Mouse (Mus musculus) R1 (cell line): Measurements from ENCODE around the gene Cacna2d3.
A peak's percentile ranks its signal among the peaks of the same experiment; 100 is the strongest.

Experiments used
- DNase-seq: peaks from one replicate; pipeline ENCODE4 v3.0.0-alpha.2; 2018; ENCODE audit warnings: low read depth, low spot score

Gene Cacna2d3

GRCm38 (mm10) chr14:29721488-29722385 is at the start of gene Cacna2d3:
Gene Cacna2d3 (minus strand): TSS chr14:29721864.
- peak; percentile 57 for DNase-seq

DNA sequence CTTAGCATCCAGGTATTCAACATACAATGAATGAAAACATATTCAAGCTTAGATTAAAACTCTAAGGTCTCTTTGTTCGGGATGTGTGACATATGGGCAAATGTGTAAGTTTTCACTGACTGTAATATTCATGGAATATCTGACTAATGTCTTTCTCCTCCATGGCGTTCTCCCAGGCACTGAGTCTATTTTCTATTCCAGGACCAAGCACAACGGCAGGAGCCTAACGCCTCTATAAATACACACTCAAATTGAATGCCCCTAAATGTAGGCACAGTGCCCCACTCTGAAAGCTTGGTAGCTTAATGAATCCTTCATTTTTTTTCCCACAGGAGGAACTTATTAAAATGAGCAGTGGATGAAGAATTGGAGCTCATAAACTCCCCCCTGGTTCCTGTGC is 47.8 kb upstream of the Cacna2d3 start:
- DNase-seq = no peak

DNA sequence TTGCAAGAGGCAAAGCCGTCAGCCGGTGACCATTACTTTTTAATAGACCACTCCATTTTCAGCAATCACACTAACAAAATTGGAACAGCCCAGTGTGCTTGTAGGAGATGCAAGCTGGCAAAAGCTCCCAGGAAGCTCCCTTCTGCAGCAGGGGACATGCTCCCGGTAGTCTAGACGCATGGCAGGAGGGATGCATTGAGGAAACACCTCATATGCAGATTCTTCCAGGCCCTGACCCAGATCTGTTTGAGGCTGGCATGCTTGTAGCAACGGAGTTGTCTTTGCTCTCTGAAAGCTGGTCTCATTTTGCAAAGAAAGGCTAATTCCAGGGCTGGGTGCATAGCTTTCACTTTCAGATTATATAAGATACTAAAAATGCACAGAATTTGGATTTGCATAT is 31.2 kb upstream of the Cacna2d3 start:
- DNase-seq = no peak

DNA sequence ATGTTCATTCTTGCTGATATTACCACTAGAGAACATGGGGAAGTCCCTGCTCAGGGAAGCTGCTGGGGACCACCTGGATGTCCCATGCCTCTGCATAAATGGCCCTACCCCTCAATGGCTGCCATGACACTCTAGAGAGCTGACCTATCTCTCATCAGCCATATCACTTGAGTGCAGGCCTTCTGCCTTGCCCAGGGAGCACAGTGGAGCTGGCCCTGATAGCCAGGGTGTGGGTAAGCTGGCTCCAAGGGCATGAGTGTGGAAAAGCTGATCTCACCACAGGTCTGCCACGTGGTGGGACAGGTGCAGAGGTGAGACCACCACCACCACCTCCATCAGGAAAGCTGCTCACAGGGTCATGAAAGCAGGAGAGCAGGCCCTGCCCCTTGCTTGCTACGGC is 17.1 kb upstream of the Cacna2d3 start:
- no peak for DNase-seq

DNA sequence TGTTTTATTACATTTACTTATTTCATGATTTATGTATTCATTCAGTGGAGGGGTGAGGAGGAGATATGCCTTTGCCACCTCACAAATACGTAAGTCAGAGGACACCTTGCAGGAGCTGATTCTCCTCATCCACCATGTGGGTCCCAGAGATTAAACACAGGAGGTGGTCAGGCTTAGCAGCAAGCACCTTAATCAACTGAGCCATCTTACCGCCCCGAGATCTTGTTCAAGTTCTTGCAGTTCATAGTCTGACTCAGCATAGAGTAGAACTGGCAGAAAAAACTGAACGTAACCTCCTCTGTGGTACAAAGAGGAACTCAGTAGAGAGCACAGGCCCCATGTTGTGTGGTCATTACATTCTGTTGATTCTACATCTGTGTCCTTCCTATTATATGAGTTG is 8.6 kb upstream of the Cacna2d3 start:
- no peak for DNase-seq

DNA sequence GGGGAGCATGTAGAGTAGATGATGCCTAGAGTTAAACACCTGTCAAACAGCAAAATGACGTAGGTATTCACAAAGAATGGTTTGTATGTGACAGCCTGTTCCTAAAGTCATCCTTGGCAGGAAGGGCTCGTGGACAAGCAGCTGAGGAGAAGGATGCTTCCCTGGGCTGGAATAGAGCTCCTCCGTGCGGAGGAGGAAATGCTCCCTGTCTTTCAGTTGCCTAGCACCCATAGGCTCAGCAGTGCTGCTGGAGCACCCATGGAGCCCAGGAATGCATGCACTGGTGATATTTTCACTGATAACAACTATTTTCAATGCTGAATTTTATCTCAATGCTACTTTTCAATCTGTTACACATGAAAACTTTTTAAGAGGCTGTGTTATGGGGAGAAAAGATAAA is 7.3 kb upstream of the Cacna2d3 start:
- no peak for DNase-seq

- DNase-seq = no peak
Observed at GRCm38 (mm10) chr14:29727596-29727995, 5.9 kb upstream of the Cacna2d3 start.

- DNase-seq = no peak
Observed at GRCm38 (mm10) chr14:29723267-29723666, 1.6 kb upstream of the Cacna2d3 start.

DNA sequence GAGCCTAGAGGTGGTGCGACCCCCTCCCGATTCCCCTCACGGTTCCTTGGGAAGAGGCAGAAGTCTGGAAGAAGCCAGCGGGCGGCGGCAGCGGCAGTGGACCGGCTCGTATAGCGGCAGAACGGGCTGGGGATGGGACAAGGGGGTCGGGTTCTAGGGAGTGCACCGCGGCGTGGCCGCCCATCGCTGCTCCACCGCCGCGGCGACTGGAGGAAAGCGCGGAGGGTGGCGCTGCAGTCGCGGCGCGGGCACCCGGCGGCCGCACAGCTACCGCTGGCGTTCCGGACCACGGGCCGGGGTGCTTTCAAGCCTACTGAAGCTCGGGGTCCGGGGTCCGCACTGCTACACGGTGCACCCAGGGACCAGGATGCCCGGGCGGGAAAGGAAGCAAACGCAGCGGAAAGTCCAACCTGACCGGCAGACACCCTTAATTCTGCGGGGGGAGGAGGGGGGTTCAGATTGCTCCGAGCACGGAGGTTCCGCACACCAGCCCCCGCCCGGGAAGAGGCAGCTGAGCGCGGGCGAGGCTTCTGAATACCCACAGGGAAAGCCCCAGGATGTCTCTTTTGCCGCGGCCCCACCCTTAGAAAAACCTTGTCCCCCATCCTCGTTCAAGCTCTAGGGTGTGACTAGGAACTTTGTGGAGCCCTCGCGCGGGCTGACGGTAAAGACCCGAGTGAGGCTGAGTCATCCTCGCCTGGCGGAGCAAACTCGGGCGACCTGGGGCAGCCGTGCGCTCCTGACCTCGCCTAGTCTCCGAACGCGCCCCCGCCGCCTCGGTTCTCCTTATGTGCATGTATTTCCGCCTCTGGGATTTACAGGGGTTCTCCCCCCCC is 940 bp upstream of the Cacna2d3 start:
- DNase-seq = peak; percentile 73

DNA sequence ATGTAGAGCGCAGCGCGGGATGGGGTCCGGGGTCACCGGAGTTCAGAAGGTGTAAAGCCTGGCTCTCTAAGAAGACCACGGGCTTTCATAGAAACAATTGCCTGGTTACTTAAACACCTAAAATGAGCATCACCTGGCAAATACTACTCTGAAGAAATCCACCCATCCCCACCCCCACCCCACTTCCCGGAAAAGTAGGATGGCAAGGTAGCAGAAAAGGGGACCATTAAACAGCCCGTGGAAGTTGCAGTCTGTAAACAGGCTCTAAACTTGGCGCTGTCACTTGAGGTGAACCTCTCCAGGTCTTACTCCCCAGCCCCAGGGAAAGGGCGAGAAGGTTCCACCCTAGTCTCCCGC is 555 bp downstream of the Cacna2d3 start:
- DNase-seq = no peak

DNA sequence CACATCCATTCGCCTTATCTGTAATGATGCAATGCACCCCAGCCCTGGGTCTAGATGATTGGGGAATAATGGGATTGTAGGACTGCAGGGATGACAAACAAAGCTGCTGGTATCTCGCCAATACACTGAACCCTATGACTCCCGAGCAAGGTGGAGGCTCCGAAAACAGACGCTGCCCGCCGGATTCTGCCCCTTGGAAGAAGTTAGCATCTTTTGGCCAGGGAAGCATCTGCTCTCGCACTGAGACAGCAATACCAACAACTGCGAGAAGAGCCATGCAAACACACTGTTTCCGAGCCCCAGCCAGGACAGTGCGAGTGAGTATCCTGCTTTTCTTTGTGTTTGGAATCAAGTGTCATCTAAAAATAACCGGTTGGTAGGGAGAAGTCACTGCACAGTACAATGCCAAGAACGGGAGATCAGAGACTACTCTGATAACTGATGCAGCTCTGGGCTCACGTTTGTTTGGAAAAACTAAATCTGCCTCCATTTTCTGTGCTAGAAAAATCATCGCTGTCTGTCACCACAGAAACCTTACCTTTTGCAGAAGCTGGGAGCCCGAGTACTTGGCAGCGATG is 1.2 kb downstream of the Cacna2d3 start:
- DNase-seq = no peak

- no peak for DNase-seq
Observed at GRCm38 (mm10) chr14:29712621-29713020, 9.0 kb downstream of the Cacna2d3 start.

DNA sequence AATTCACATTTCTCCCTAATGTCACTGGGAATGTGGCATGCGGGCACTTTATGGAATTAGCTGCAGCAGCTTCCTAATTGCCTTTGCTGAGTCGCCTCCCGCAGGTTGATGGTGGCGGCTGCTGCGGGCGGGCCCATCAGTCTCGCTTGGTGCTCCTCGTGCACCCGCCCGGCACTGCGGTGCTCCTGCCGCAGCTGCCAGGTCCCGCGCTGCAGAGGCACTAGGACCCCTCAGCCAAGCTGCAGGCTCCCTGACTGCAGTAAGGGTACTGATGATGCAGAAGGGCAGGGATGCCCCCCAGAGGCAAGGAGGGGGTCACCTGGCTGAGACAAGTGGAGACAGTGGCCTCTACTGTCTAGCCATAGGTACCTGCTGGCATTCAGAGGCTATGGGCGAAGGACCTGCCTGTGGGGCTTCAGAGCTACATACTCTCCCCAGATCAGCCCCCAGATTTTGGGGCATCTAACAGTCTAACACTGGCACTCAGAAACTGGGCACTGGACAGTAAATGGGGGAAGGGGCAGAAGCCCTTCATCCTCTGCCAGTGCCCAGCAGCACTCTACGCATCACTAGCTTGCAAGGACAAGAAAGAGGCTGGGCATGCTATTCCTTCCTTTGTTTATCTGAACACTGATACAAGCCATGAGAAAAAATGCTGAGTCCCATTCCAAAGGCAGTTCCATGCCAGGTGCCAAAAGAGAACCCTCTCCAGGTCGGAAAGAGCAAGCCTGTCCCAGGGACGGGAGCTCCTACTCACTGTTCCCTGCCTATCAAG is 13.9 kb downstream of the Cacna2d3 start:
- no peak for DNase-seq

DNA sequence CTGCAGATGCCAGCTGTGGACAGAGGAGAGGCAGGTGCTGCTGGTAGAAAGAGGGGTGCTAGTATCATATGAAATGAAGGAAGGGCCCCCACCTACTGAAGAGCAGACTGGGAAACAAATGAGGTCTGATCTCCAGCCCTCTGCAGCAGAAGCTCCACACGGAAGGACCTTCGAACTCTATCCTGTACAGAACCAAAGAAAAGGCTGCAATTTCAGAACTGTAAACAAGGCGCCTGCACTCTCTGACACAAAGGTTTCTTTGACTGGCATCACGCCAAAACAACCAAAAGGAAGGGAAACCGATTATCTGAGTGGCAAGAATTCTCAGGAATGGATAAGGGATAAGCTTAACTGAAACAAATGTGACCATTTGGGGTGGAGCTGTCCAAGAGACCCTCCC is 18.9 kb downstream of the Cacna2d3 start:
- no peak for DNase-seq

- DNase-seq = peak; percentile 40
Observed at GRCm38 (mm10) chr14:29696131-29696530, 25.5 kb downstream of the Cacna2d3 start.

- DNase-seq = no peak
Observed at GRCm38 (mm10) chr14:29672436-29673050, 49.1 kb downstream of the Cacna2d3 start.

- no peak for DNase-seq
Observed at GRCm38 (mm10) chr14:29669826-29670225, 51.8 kb downstream of the Cacna2d3 start.

GRCm38 (mm10) chr14:29657006-29657405 is 64.7 kb downstream of the Cacna2d3 start:
- DNase-seq = peak; percentile 54

GRCm38 (mm10) chr14:29650591-29650990 is 71.1 kb downstream of the Cacna2d3 start:
- no peak for DNase-seq

GRCm38 (mm10) chr14:29648721-29649120 is 72.9 kb downstream of the Cacna2d3 start:
- DNase-seq = no peak

DNA sequence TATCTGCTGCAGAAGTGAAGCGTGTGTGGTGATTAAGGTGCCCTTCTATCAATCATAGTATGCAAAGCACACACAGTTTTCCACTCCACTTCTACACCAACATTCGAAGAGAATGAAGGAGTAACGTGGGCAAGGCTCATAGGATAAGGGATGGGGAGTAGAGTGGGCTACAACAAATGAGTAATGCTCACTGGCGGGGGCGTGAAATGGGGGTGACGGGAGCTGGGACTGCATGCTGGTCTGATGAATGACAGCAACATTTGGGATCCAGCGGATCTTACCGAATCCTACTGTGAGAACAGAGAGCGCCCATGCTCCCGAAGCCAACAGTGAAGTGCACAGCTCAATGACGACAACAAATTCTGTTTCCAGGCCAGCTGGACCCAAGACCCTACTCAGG is 76.2 kb downstream of the Cacna2d3 start:
- DNase-seq = no peak
